Mouse (Mus musculus) stomach, postnatal 0 days (tissue): Measurements from ENCODE around the gene Ugt1a5. TPM values are rescaled to one million over a fixed set of nuclear protein-coding genes. Genes with fewer than 3 reads are reported as not detected.
A peak's percentile ranks its signal among the peaks of the same experiment; 100 is the strongest.

Experiments used
- ATAC-seq: fragments of 200-750 bp; cut with Nextera tagmentation; 2 replicates; pipeline ENCODE4 v1.8.0; 2017; ENCODE audit not compliant: low FRiP score, low TSS enrichment
- DNase-seq: peaks from one replicate; pipeline ENCODE4 v3.0.0-alpha.2; 2016; ENCODE audit warnings: low spot score
- H3K27ac ChIP-seq: fragments of 300-500 bp; sonication (generic); replicated peaks from 2 replicates; pipeline ENCODE4 v1.5.1; 2014; ENCODE audit warnings: mild to moderate bottlenecking, control low read depth
- H3K27me3 ChIP-seq: fragments of 300-500 bp; sonication (generic); 2 replicates; pipeline ENCODE4 v1.6.1; 2014; ENCODE audit warnings: low read length; ENCODE audit not compliant: control insufficient read depth, insufficient read depth
- H3K36me3 ChIP-seq: fragments of 300-500 bp; sonication (generic); 2 replicates; pipeline ENCODE4 v1.6.1; 2014; ENCODE audit warnings: low read length, mixed read lengths; ENCODE audit not compliant: control insufficient read depth, insufficient read depth
- H3K4me1 ChIP-seq: fragments of 300-500 bp; sonication (generic); replicated peaks from 2 replicates; pipeline ENCODE4 v1.6.1; 2014; ENCODE audit warnings: antibody characterized with exemption; ENCODE audit not compliant: control insufficient read depth, insufficient read depth
- H3K4me2 ChIP-seq: fragments of 300-500 bp; sonication (generic); replicated peaks from 2 replicates; pipeline ENCODE4 v1.6.1; 2014; ENCODE audit warnings: low read depth, mild to moderate bottlenecking, control low read depth, moderate library complexity
- H3K4me3 ChIP-seq: fragments of 300-500 bp; sonication (generic); 2 replicates; pipeline ENCODE4 v1.5.1; 2014; ENCODE audit warnings: low read depth, low read length, control low read depth
- H3K9ac ChIP-seq: fragments of 300-500 bp; sonication (generic); 2 replicates; pipeline ENCODE4 v1.6.1; 2014; ENCODE audit warnings: mild to moderate bottlenecking, low read length, control low read depth, mixed read lengths
- H3K9me3 ChIP-seq: fragments of 300-500 bp; sonication (generic); 2 replicates; pipeline ENCODE4 v1.6.1; 2016; ENCODE audit warnings: low read length; ENCODE audit not compliant: control insufficient read depth
- CTCF ChIP-seq: IDR thresholded peaks from 2 replicates; pipeline ENCODE4 v1.5.1; 2016; ENCODE audit warnings: antibody characterized with exemption, low read depth, mild to moderate bottlenecking, moderate library complexity
- EP300 ChIP-seq: optimal IDR thresholded peaks from 2 replicates; pipeline ENCODE3; 2016; ENCODE audit warnings: antibody characterized with exemption
- WGBS: fragments of 180-500 bp; shearing (Covaris S2); extraction: QIAGEN DNeasy Blood & Tissue Kit; methylation state at CpG from one replicate; pipeline ENCODE4 v1.1.7; 2014; 5-methylcytosine and 5-hydroxymethylcytosine counted together
- polyA plus RNA-seq: library from polyadenylated mRNA; unstranded; fragments of >200 nt; fragmentation: Nextera tagmentation; extraction: Ambion mirVana; gene quantifications from 2 replicates; pipeline ENCODE4 v1.2.1, GENCODE M21; 2015

Gene Ugt1a5
- polyA plus RNA-seq, 1 experiment from 2014 or later: not detected

GRCm38 (mm10) chr1:88228121-88228520 lies 62.3 kb downstream of the Ugt1a5 start:
- H3K4me3 ChIP-seq: no peak overlapping the region
- DNase-seq (peak; percentile 20), ATAC-seq (peak; percentile 4; the same call in 1 of the 2 replicates)
- H3K9me3 ChIP-seq: peaks cover 36% of the 10 kb centered on the region
- H3K36me3 ChIP-seq: no peaks in the 10 kb centered on the region
- no peak for TF ChIP-seq EP300
- no peak for TF ChIP-seq CTCF
- no peaks in the 10 kb centered on the region for H3K4me1 ChIP-seq
- H3K9ac ChIP-seq: no peak overlapping the region
- WGBS: 70% methylated on average over 7 of the region's 7 CpGs
- H3K4me2 ChIP-seq: no peak overlapping the region
- H3K27me3 ChIP-seq: no peaks in the 10 kb centered on the region
- H3K27ac ChIP-seq: no peak overlapping the region

- DNase-seq (peak; percentile 36), ATAC-seq (no peak)
- H3K27ac ChIP-seq: no peak overlapping the region
- H3K4me3 ChIP-seq: no peak overlapping the region
- no peak overlapping the region for H3K4me2 ChIP-seq
- H3K27me3 ChIP-seq: no peaks in the 10 kb centered on the region
- H3K4me1 ChIP-seq: no peaks in the 10 kb centered on the region
- 76% methylated on average over 3 of the region's 3 CpGs for WGBS
- no peaks in the 10 kb centered on the region for H3K36me3 ChIP-seq
- H3K9me3 ChIP-seq: peaks cover 40% of the 10 kb centered on the region
- no peak for TF ChIP-seq EP300
- TF ChIP-seq CTCF: no peak
- H3K9ac ChIP-seq: no peak overlapping the region
These were observed 63.8 kb downstream of the Ugt1a5 start for GRCm38 (mm10) chr1:88229566-88229965.

GRCm38 (mm10) chr1:88229986-88230385 lies 64.2 kb downstream of the Ugt1a5 start:
- Histone ChIP-seq H3K4me3 (no peak overlapping the region), H3K4me1 (no peaks in the 10 kb centered on the region), H3K36me3 (no peaks in the 10 kb centered on the region), H3K4me2 (no peak overlapping the region), H3K9me3 (peaks cover 44% of the 10 kb centered on the region), H3K27ac (no peak overlapping the region), H3K9ac (no peak overlapping the region), H3K27me3 (no peaks in the 10 kb centered on the region)
- WGBS: 86% methylated on average over 5 of the region's 5 CpGs
- DNase-seq (no peak), ATAC-seq (no peak)
- TF ChIP-seq CTCF: no peak
- no peak for TF ChIP-seq EP300

- no peak overlapping the region for H3K4me2 ChIP-seq
- H3K4me3 ChIP-seq: no peak overlapping the region
- TF ChIP-seq CTCF (no peak), EP300 (no peak)
- H3K36me3 ChIP-seq: no peaks in the 10 kb centered on the region
- no peak overlapping the region for H3K9ac ChIP-seq
- peaks cover 48% of the 10 kb centered on the region for H3K9me3 ChIP-seq
- 70% methylated on average over 7 of the region's 7 CpGs for WGBS
- DNase-seq (peak; percentile 30), ATAC-seq (no peak)
- no peaks in the 10 kb centered on the region for H3K4me1 ChIP-seq
- H3K27ac ChIP-seq: no peak overlapping the region
- no peaks in the 10 kb centered on the region for H3K27me3 ChIP-seq
These were observed 64.6 kb downstream of the Ugt1a5 start for GRCm38 (mm10) chr1:88230421-88230820.

- peak; percentile 20 for DNase-seq
- no peak overlapping the region for H3K9ac ChIP-seq
- TF ChIP-seq CTCF (no peak), EP300 (no peak)
- no peak overlapping the region for H3K4me3 ChIP-seq
- no peaks in the 10 kb centered on the region for H3K36me3 ChIP-seq
- H3K27ac ChIP-seq: no peak overlapping the region
- H3K9me3 ChIP-seq: peaks cover 51% of the 10 kb centered on the region
- WGBS: 71% methylated on average over 6 of the region's 6 CpGs
- no peak for ATAC-seq
- H3K4me2 ChIP-seq: no peak overlapping the region
- no peaks in the 10 kb centered on the region for H3K4me1 ChIP-seq
- no peaks in the 10 kb centered on the region for H3K27me3 ChIP-seq
These were observed 65.4 kb downstream of the Ugt1a5 start for GRCm38 (mm10) chr1:88230981-88231802.

GRCm38 (mm10) chr1:88231803-88232499 lies 66.1 kb downstream of the Ugt1a5 start:
- Histone ChIP-seq H3K27ac (no peak overlapping the region), H3K9me3 (peaks cover 51% of the 10 kb centered on the region), H3K4me2 (no peak overlapping the region), H3K4me3 (no peak overlapping the region), H3K36me3 (no peaks in the 10 kb centered on the region), H3K4me1 (no peaks in the 10 kb centered on the region), H3K27me3 (no peaks in the 10 kb centered on the region), H3K9ac (no peak overlapping the region)
- no peak for ATAC-seq
- peak; percentile 31 for DNase-seq
- TF ChIP-seq EP300: no peak
- TF ChIP-seq CTCF: no peak
- WGBS: 65% methylated on average over 7 of the region's 7 CpGs
